Mouse (Mus musculus) spleen, adult 2 months (tissue): ENCODE results near the gene Hist1h2ae.

Experiments used
- CTCF ChIP-seq: fragments of 200-500 bp; IDR thresholded peaks from 2 replicates; pipeline ENCODE4 v1.5.1; 2011; ENCODE audit warnings: mild to moderate bottlenecking, inconsistent platforms; ENCODE audit not compliant: insufficient read depth, insufficient read length, insufficient replicate concordance; ENCODE audit errors: extremely low read depth
- POLR2A ChIP-seq: fragments of 200-500 bp; IDR thresholded peaks from 2 replicates; pipeline ENCODE4 v1.6.1; 2011; ENCODE audit warnings: low read depth, low read length, inconsistent platforms

DNA sequence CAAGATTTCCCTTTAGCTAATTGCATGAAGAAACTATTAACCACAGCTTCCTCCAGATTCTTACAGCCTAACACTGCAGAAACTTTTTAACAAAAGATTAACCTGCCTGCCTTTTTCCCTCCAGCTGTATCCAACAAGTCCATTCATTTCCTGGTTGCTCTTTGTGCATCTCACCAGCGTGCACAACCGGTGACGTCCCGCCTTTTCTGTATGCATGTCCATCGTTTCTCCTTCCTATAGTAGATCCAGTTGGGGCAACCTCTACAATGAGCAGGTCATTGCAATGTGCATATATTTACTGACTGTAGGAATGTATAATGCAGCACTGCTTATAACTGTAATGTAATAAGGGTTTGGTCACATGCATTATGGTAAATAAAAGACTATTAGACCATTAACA lies 47.0 kb downstream of the Hist1h2ae start:
- TF ChIP-seq POLR2A (no peak), CTCF (no peak)
